Mouse (Mus musculus): Measurements from ENCODE around the gene Gm37240. TPM values are rescaled to one million over a fixed set of nuclear protein-coding genes. Genes with fewer than 3 reads are reported as not detected.
A peak's percentile ranks its signal among the peaks of the same experiment; 100 is the strongest.

The Gm37240 gene
- polyA plus RNA-seq, 1 experiment from 2014 or later = not detected

- WGBS = 62% methylated on average over 8 of the region's 9 CpGs
- ATAC-seq (ENCODE audit: low read depth) = no peak
These were observed 1284.1 kb downstream of the Gm37240 start for GRCm38 (mm10) chr3:84603212-84603611.

GRCm38 (mm10) chr3:84602759-84603158, 1284.6 kb downstream of the Gm37240 start:
- Histone ChIP-seq H3K4me2 (no peak overlapping the region), H3K9me3 (0 out of 2 replicates have a peak, but pooled peaks cover 7% of the 10 kb centered on the region), H3K36me3 (no peaks in the 10 kb centered on the region), H3K27me3 (no peaks in the 10 kb centered on the region), H3K4me1 (replicated peaks) (no peaks in the 10 kb centered on the region), H3K27ac (replicated peaks) (no peak overlapping the region), H3K4me3 (no peak overlapping the region), H3K9ac (no peak overlapping the region)
- ATAC-seq (ENCODE audit: low read depth) = no peak
- WGBS = 96% methylated on average over 2 of the region's 2 CpGs

More at GRCm38 (mm10) chr3:84603212-84603611, 1284.1 kb downstream of the Gm37240 start:
- Histone ChIP-seq H3K27me3 (no peaks in the 10 kb centered on the region), H3K4me3 (no peak overlapping the region), H3K4me1 (replicated peaks) (no peaks in the 10 kb centered on the region), H3K9me3 (0 out of 2 replicates have a peak, but pooled peaks cover 7% of the 10 kb centered on the region), H3K27ac (replicated peaks) (no peak overlapping the region), H3K36me3 (no peaks in the 10 kb centered on the region), H3K9ac (no peak overlapping the region), H3K4me2 (no peak overlapping the region)

- no peak for ATAC-seq (ENCODE audit: low read depth)
- Histone ChIP-seq H3K27ac (replicated peaks) (no peak overlapping the region), H3K27me3 (no peaks in the 10 kb centered on the region), H3K4me3 (no peak overlapping the region), H3K9ac (no peak overlapping the region), H3K4me1 (replicated peaks) (no peaks in the 10 kb centered on the region), H3K4me2 (no peak overlapping the region), H3K36me3 (no peaks in the 10 kb centered on the region), H3K9me3 (0 out of 2 replicates have a peak, but pooled peaks cover 7% of the 10 kb centered on the region)
- 82% methylated on average over 9 of the region's 9 CpGs for WGBS
These were observed 1285.3 kb downstream of the Gm37240 start for GRCm38 (mm10) chr3:84601870-84602495.

- WGBS = 83% methylated on average over 6 of the region's 6 CpGs
- no peaks in the 10 kb centered on the region for H3K9me3 ChIP-seq
- no peak overlapping the region for H3K9ac ChIP-seq
- no peak for ATAC-seq (ENCODE audit: low read depth)
- no peaks in the 10 kb centered on the region for H3K36me3 ChIP-seq
- no peak overlapping the region for H3K4me3 ChIP-seq
- peaks cover 7% of the 10 kb centered on the region; the same call in 1 of the 2 replicates for H3K27me3 ChIP-seq
- peaks cover 7% of the 10 kb centered on the region for H3K4me1 ChIP-seq (replicated peaks)
- no peak overlapping the region for H3K27ac ChIP-seq (replicated peaks)
- H3K4me2 ChIP-seq = no peak overlapping the region
These were observed 1288.6 kb downstream of the Gm37240 start for GRCm38 (mm10) chr3:84598756-84599155.

GRCm38 (mm10) chr3:84597996-84598734, 1289.2 kb downstream of the Gm37240 start:
- H3K36me3 ChIP-seq = no peaks in the 10 kb centered on the region
- H3K9me3 ChIP-seq = no peaks in the 10 kb centered on the region
- no peak overlapping the region for H3K9ac ChIP-seq
- H3K4me3 ChIP-seq = no peak overlapping the region
- peaks cover 7% of the 10 kb centered on the region for H3K4me1 ChIP-seq (replicated peaks)
- no peak overlapping the region for H3K4me2 ChIP-seq
- H3K27ac ChIP-seq (replicated peaks) = no peak overlapping the region
- WGBS = 89% methylated on average over 6 of the region's 6 CpGs
- peaks cover 7% of the 10 kb centered on the region; the same call in 1 of the 2 replicates for H3K27me3 ChIP-seq
- no peak for ATAC-seq (ENCODE audit: low read depth)

GRCm38 (mm10) chr3:84595677-84596234, 1291.6 kb downstream of the Gm37240 start:
- Histone ChIP-seq H3K36me3 (no peaks in the 10 kb centered on the region), H3K4me3 (no peak overlapping the region), H3K4me2 (peak overlapping the region; percentile 47), H3K9me3 (no peaks in the 10 kb centered on the region), H3K27ac (replicated peaks) (no peak overlapping the region), H3K27me3 (peaks cover 7% of the 10 kb centered on the region; the same call in 1 of the 2 replicates), H3K4me1 (replicated peaks) (peaks cover 7% of the 10 kb centered on the region), H3K9ac (no peak overlapping the region)
- no peak for ATAC-seq (ENCODE audit: low read depth)
- 41% methylated on average over 5 of the region's 5 CpGs for WGBS

- WGBS = 13% methylated on average over 23 of the region's 23 CpGs
- H3K27ac ChIP-seq (replicated peaks) = no peak overlapping the region
- H3K4me1 ChIP-seq (replicated peaks) = peaks cover 7% of the 10 kb centered on the region
- ATAC-seq (ENCODE audit: low read depth) = no peak
- no peaks in the 10 kb centered on the region for H3K9me3 ChIP-seq
- H3K27me3 ChIP-seq = peaks cover 7% of the 10 kb centered on the region; the same call in 1 of the 2 replicates
- H3K9ac ChIP-seq = no peak overlapping the region
- H3K4me3 ChIP-seq = peak overlapping the region; percentile 16
- peak overlapping the region; percentile 47 for H3K4me2 ChIP-seq
- no peaks in the 10 kb centered on the region for H3K36me3 ChIP-seq
These were observed 1292.2 kb downstream of the Gm37240 start for GRCm38 (mm10) chr3:84594894-84595676.

- no peak within 1 kb of the TSS for H3K9ac ChIP-seq
- no peak for ATAC-seq (ENCODE audit: low read depth)
- no peaks in the 10 kb centered on the region for H3K9me3 ChIP-seq
- H3K4me2 ChIP-seq = no peak within 1 kb of the TSS
- H3K27me3 ChIP-seq = peaks cover 7% of the 10 kb centered on the region; the same call in 1 of the 2 replicates
- H3K36me3 ChIP-seq = no peaks in the 10 kb centered on the region
- WGBS = 91% methylated on average over 2 of the region's 2 CpGs
- peaks cover 7% of the 10 kb centered on the region for H3K4me1 ChIP-seq (replicated peaks)
- no peak within 1 kb of the TSS for H3K27ac ChIP-seq (replicated peaks)
- no peak within 1 kb of the TSS for H3K4me3 ChIP-seq
These were observed 1294.0 kb downstream of the Gm37240 start, which contains the start of gene Tigd4 for GRCm38 (mm10) chr3:84593274-84593673. Tigd4 (plus strand) TSS chr3:84593574.

- no peak overlapping the region for H3K4me3 ChIP-seq
- H3K4me1 ChIP-seq (replicated peaks) = peaks cover 12% of the 10 kb centered on the region
- 54% methylated on average over 5 of the region's 5 CpGs for WGBS
- H3K27ac ChIP-seq (replicated peaks) = no peak overlapping the region
- no peaks in the 10 kb centered on the region for H3K27me3 ChIP-seq
- H3K9me3 ChIP-seq = no peaks in the 10 kb centered on the region
- H3K9ac ChIP-seq = no peak overlapping the region
- no peak for ATAC-seq (ENCODE audit: low read depth)
- H3K4me2 ChIP-seq = no peak overlapping the region
- H3K36me3 ChIP-seq = no peaks in the 10 kb centered on the region
These were observed 1300.6 kb downstream of the Gm37240 start for GRCm38 (mm10) chr3:84586736-84587135.

GRCm38 (mm10) chr3:84582913-84583276, 1304.4 kb downstream of the Gm37240 start:
- H3K4me3 ChIP-seq = peak overlapping the region; percentile 87
- H3K9ac ChIP-seq = peak overlapping the region; percentile 88
- H3K9me3 ChIP-seq = no peaks in the 10 kb centered on the region
- no peaks in the 10 kb centered on the region for H3K36me3 ChIP-seq
- H3K4me1 ChIP-seq (replicated peaks) = peaks cover 40% of the 10 kb centered on the region
- peak; percentile 68 for ATAC-seq (ENCODE audit: low read depth)
- peak overlapping the region; percentile 91 for H3K4me2 ChIP-seq
- peak overlapping the region; percentile 88 for H3K27ac ChIP-seq (replicated peaks)
- no peaks in the 10 kb centered on the region for H3K27me3 ChIP-seq
- under 1% methylated on average over 27 of the region's 27 CpGs for WGBS

- no peaks in the 10 kb centered on the region for H3K9me3 ChIP-seq
- under 1% methylated on average over 70 of the region's 70 CpGs for WGBS
- peak within 1 kb of the TSS; percentile 88 for H3K27ac ChIP-seq (replicated peaks)
- peaks cover 43% of the 10 kb centered on the region for H3K4me1 ChIP-seq (replicated peaks)
- peak within 1 kb of the TSS; percentile 87 for H3K4me3 ChIP-seq
- H3K9ac ChIP-seq = peak within 1 kb of the TSS; percentile 88
- no peaks in the 10 kb centered on the region for H3K36me3 ChIP-seq
- H3K4me2 ChIP-seq = peak within 1 kb of the TSS; percentile 91
- ATAC-seq (ENCODE audit: low read depth) = peak; percentile 99
- H3K27me3 ChIP-seq = no peaks in the 10 kb centered on the region
These were observed 1305.0 kb downstream of the Gm37240 start, which contains the start of gene Arfip1 for GRCm38 (mm10) chr3:84582023-84582912. Arfip1 (minus strand) TSS chr3:84582625.

All from neural tube, embryonic 13.5 days (tissue).